Mouse (Mus musculus): ENCODE data around the gene Tank. TPM values are rescaled to one million over a fixed set of nuclear protein-coding genes. Genes with fewer than 3 reads are reported as not detected.
A peak's percentile ranks its signal among the peaks of the same experiment; 100 is the strongest.

The Tank gene
- polyA plus RNA-seq, 1 experiment from 2014 or later, result 28.0 TPM

GRCm38 (mm10) chr2:61582578-61583315, 4.4 kb downstream of the Tank start:
- H3K4me1 ChIP-seq, result no peaks in the 10 kb centered on the region
- no peak overlapping the region for H3K9ac ChIP-seq
- no peak overlapping the region for H3K4me2 ChIP-seq
- H3K27me3 ChIP-seq (replicated peaks), result no peaks in the 10 kb centered on the region
- 75% methylated on average over 5 of the region's 5 CpGs for WGBS (ENCODE audit: insufficient replicate concordance)
- no peak overlapping the region for H3K4me3 ChIP-seq
- H3K27ac ChIP-seq, result no peak overlapping the region
- no peaks in the 10 kb centered on the region for H3K36me3 ChIP-seq
- no peak for ATAC-seq
- H3K9me3 ChIP-seq (replicated peaks), result no peaks in the 10 kb centered on the region

- H3K4me1 ChIP-seq, result no peaks in the 10 kb centered on the region
- H3K27ac ChIP-seq, result no peak overlapping the region
- no peak overlapping the region for H3K4me3 ChIP-seq
- H3K9me3 ChIP-seq (replicated peaks), result no peaks in the 10 kb centered on the region
- no peaks in the 10 kb centered on the region for H3K36me3 ChIP-seq
- WGBS (ENCODE audit: insufficient replicate concordance), result 33% methylated on average over 1 of the region's 1 CpGs
- H3K9ac ChIP-seq, result no peak overlapping the region
- no peak overlapping the region for H3K4me2 ChIP-seq
- no peaks in the 10 kb centered on the region for H3K27me3 ChIP-seq (replicated peaks)
- ATAC-seq, result no peak
Observed at GRCm38 (mm10) chr2:61585447-61585846, 7.1 kb downstream of the Tank start.

- 72% methylated on average over 3 of the region's 3 CpGs for WGBS (ENCODE audit: insufficient replicate concordance)
- Histone ChIP-seq H3K9ac (no peak overlapping the region), H3K4me3 (no peak overlapping the region), H3K4me1 (no peaks in the 10 kb centered on the region), H3K27ac (no peak overlapping the region), H3K27me3 (replicated peaks) (no peaks in the 10 kb centered on the region), H3K4me2 (no peak overlapping the region), H3K9me3 (replicated peaks) (no peaks in the 10 kb centered on the region), H3K36me3 (no peaks in the 10 kb centered on the region)
- ATAC-seq, result no peak
Observed at GRCm38 (mm10) chr2:61586166-61586565, 7.8 kb downstream of the Tank start.

GRCm38 (mm10) chr2:61590751-61591150, 12.4 kb downstream of the Tank start:
- H3K4me3 ChIP-seq, result no peak overlapping the region
- no peaks in the 10 kb centered on the region for H3K9me3 ChIP-seq (replicated peaks)
- ATAC-seq, result no peak
- no peak overlapping the region for H3K9ac ChIP-seq
- 71% methylated on average over 2 of the region's 2 CpGs for WGBS (ENCODE audit: insufficient replicate concordance)
- H3K27ac ChIP-seq, result no peak overlapping the region
- peaks cover 20% of the 10 kb centered on the region for H3K4me1 ChIP-seq
- H3K4me2 ChIP-seq, result no peak overlapping the region
- H3K27me3 ChIP-seq (replicated peaks), result no peaks in the 10 kb centered on the region
- H3K36me3 ChIP-seq, result peaks cover 3% of the 10 kb centered on the region; the same call in 1 of the 2 replicates

GRCm38 (mm10) chr2:61592095-61592494, 13.7 kb downstream of the Tank start:
- Histone ChIP-seq H3K27me3 (replicated peaks) (no peaks in the 10 kb centered on the region), H3K9me3 (replicated peaks) (no peaks in the 10 kb centered on the region), H3K4me1 (peaks cover 20% of the 10 kb centered on the region), H3K9ac (no peak overlapping the region; the same call in 1 of the 2 replicates), H3K4me3 (no peak overlapping the region), H3K4me2 (peak overlapping the region; percentile 83), H3K36me3 (peaks cover 7% of the 10 kb centered on the region; the same call in 1 of the 2 replicates), H3K27ac (peak overlapping the region; percentile 70; the same call in 1 of the 2 replicates)
- peak; percentile 64 for ATAC-seq
- 68% methylated on average over 3 of the region's 3 CpGs for WGBS (ENCODE audit: insufficient replicate concordance)

GRCm38 (mm10) chr2:61592699-61593029, 14.3 kb downstream of the Tank start:
- H3K4me1 ChIP-seq, result peaks cover 20% of the 10 kb centered on the region
- no peaks in the 10 kb centered on the region for H3K9me3 ChIP-seq (replicated peaks)
- H3K4me2 ChIP-seq, result peak overlapping the region; percentile 83
- H3K9ac ChIP-seq, result 0 out of 2 replicates have a peak overlapping the region, but pooled peaks have one; percentile 98
- peak overlapping the region; percentile 70; the same call in 1 of the 2 replicates for H3K27ac ChIP-seq
- peak overlapping the region; percentile 90 for H3K4me3 ChIP-seq
- H3K27me3 ChIP-seq (replicated peaks), result no peaks in the 10 kb centered on the region
- ATAC-seq, result no peak
- 11% methylated on average over 5 of the region's 5 CpGs for WGBS (ENCODE audit: insufficient replicate concordance)
- H3K36me3 ChIP-seq, result peaks cover 11% of the 10 kb centered on the region; the same call in 1 of the 2 replicates

- no peaks in the 10 kb centered on the region for H3K27me3 ChIP-seq (replicated peaks)
Observed at GRCm38 (mm10) chr2:61593030-61593811, 14.8 kb downstream of the Tank start.

GRCm38 (mm10) chr2:61593871-61594304, 15.5 kb downstream of the Tank start:
- Histone ChIP-seq H3K4me2 (peak overlapping the region; percentile 83), H3K9me3 (replicated peaks) (no peaks in the 10 kb centered on the region), H3K4me3 (peak overlapping the region; percentile 90), H3K4me1 (peaks cover 20% of the 10 kb centered on the region), H3K27ac (peak overlapping the region; percentile 95), H3K9ac (peak overlapping the region; percentile 98), H3K36me3 (peaks cover 11% of the 10 kb centered on the region; the same call in 1 of the 2 replicates), H3K27me3 (replicated peaks) (no peaks in the 10 kb centered on the region)
- WGBS (ENCODE audit: insufficient replicate concordance), result 2% methylated on average over 12 of the region's 12 CpGs
- ATAC-seq, result peak; percentile 2; the same call in 1 of the 2 replicates

More at GRCm38 (mm10) chr2:61593030-61593811, 14.8 kb downstream of the Tank start:
- Histone ChIP-seq H3K27ac (peak overlapping the region; percentile 95), H3K4me3 (peak overlapping the region; percentile 90), H3K4me2 (peak overlapping the region; percentile 83), H3K4me1 (peaks cover 20% of the 10 kb centered on the region), H3K36me3 (peaks cover 11% of the 10 kb centered on the region; the same call in 1 of the 2 replicates), H3K9ac (peak overlapping the region; percentile 98), H3K9me3 (replicated peaks) (no peaks in the 10 kb centered on the region)
- under 1% methylated on average over 62 of the region's 62 CpGs for WGBS (ENCODE audit: insufficient replicate concordance)
- peak; percentile 95 for ATAC-seq

- no peak overlapping the region for H3K4me2 ChIP-seq
- no peak overlapping the region for H3K9ac ChIP-seq
- no peak for ATAC-seq
- H3K4me3 ChIP-seq, result no peak overlapping the region
- 49% methylated on average over 1 of the region's 1 CpGs for WGBS (ENCODE audit: insufficient replicate concordance)
- H3K36me3 ChIP-seq, result peaks cover 15% of the 10 kb centered on the region; the same call in 1 of the 2 replicates
- H3K4me1 ChIP-seq, result peaks cover 7% of the 10 kb centered on the region
- no peak overlapping the region for H3K27ac ChIP-seq
- H3K27me3 ChIP-seq (replicated peaks), result no peaks in the 10 kb centered on the region
- H3K9me3 ChIP-seq (replicated peaks), result no peaks in the 10 kb centered on the region
Observed at GRCm38 (mm10) chr2:61599730-61600129, 21.3 kb downstream of the Tank start.

GRCm38 (mm10) chr2:61603461-61603860, 25.1 kb downstream of the Tank start:
- WGBS (ENCODE audit: insufficient replicate concordance), result 81% methylated on average over 3 of the region's 3 CpGs
- H3K4me1 ChIP-seq, result no peaks in the 10 kb centered on the region
- H3K27ac ChIP-seq, result no peak overlapping the region
- no peak overlapping the region for H3K9ac ChIP-seq
- no peak overlapping the region for H3K4me2 ChIP-seq
- no peaks in the 10 kb centered on the region for H3K9me3 ChIP-seq (replicated peaks)
- H3K36me3 ChIP-seq, result 0 out of 2 replicates have a peak, but pooled peaks cover 4% of the 10 kb centered on the region
- no peak for ATAC-seq
- H3K4me3 ChIP-seq, result no peak overlapping the region
- no peaks in the 10 kb centered on the region for H3K27me3 ChIP-seq (replicated peaks)

- Histone ChIP-seq H3K9me3 (replicated peaks) (no peaks in the 10 kb centered on the region), H3K4me3 (no peak overlapping the region), H3K4me2 (no peak overlapping the region), H3K27me3 (replicated peaks) (no peaks in the 10 kb centered on the region), H3K36me3 (peaks cover 10% of the 10 kb centered on the region), H3K27ac (no peak overlapping the region), H3K4me1 (0 out of 2 replicates have a peak, but pooled peaks cover 11% of the 10 kb centered on the region), H3K9ac (no peak overlapping the region)
- 89% methylated on average over 1 of the region's 1 CpGs for WGBS (ENCODE audit: insufficient replicate concordance)
- ATAC-seq, result no peak
Observed at GRCm38 (mm10) chr2:61606942-61607341, 28.6 kb downstream of the Tank start.

GRCm38 (mm10) chr2:61623996-61624395, 45.6 kb downstream of the Tank start:
- H3K4me3 ChIP-seq, result no peak overlapping the region
- no peaks in the 10 kb centered on the region for H3K9me3 ChIP-seq (replicated peaks)
- no peaks in the 10 kb centered on the region for H3K4me1 ChIP-seq
- H3K27ac ChIP-seq, result no peak overlapping the region
- peaks cover 64% of the 10 kb centered on the region for H3K36me3 ChIP-seq
- ATAC-seq, result no peak
- no peak overlapping the region for H3K9ac ChIP-seq
- H3K27me3 ChIP-seq (replicated peaks), result no peaks in the 10 kb centered on the region
- H3K4me2 ChIP-seq, result no peak overlapping the region

Measured in liver, embryonic 12.5 days (tissue).